Mouse (Mus musculus) heart, embryonic 12.5 days (tissue): Measurements from ENCODE around the gene Ppp2r3a. TPM values are rescaled to one million over a fixed set of nuclear protein-coding genes. Genes with fewer than 3 reads are reported as not detected.

Source experiments
- ATAC-seq: fragments of 200-750 bp; cut with Nextera tagmentation; 2 replicates; pipeline ENCODE4 v1.8.0; 2017; ENCODE audit warnings: moderate TSS enrichment, moderate library complexity; ENCODE audit not compliant: insufficient number of reproducible peaks, low FRiP score
- H3K27ac ChIP-seq: fragments of 300-500 bp; sonication (generic); 2 replicates; pipeline ENCODE4 v1.5.1; 2016; ENCODE audit warnings: mild to moderate bottlenecking, moderate library complexity; ENCODE audit not compliant: poor library complexity, severe bottlenecking
- H3K27me3 ChIP-seq: fragments of 300-500 bp; sonication (generic); replicated peaks from 2 replicates; pipeline ENCODE4 v1.6.1; 2016; ENCODE audit warnings: mild to moderate bottlenecking, moderate library complexity
- H3K36me3 ChIP-seq: fragments of 300-500 bp; sonication (generic); 2 replicates; pipeline ENCODE4 v1.6.1; 2016; ENCODE audit warnings: mild to moderate bottlenecking, moderate library complexity
- H3K4me1 ChIP-seq: fragments of 300-500 bp; sonication (generic); replicated peaks from 2 replicates; pipeline ENCODE4 v1.6.1; 2016; ENCODE audit warnings: mild to moderate bottlenecking
- H3K4me2 ChIP-seq: fragments of 300-500 bp; sonication (generic); 2 replicates; pipeline ENCODE4 v1.6.1; 2016; ENCODE audit warnings: mild to moderate bottlenecking, moderate library complexity
- H3K4me3 ChIP-seq: fragments of 300-500 bp; sonication (generic); 2 replicates; pipeline ENCODE4 v1.5.1; 2016; ENCODE audit warnings: mild to moderate bottlenecking
- H3K9ac ChIP-seq: fragments of 300-500 bp; sonication (generic); 2 replicates; pipeline ENCODE4 v1.6.1; 2016; ENCODE audit warnings: mild to moderate bottlenecking, moderate library complexity
- H3K9me3 ChIP-seq: fragments of 300-500 bp; sonication (generic); replicated peaks from 2 replicates; pipeline ENCODE4 v1.6.1; 2016; ENCODE audit warnings: mild to moderate bottlenecking, moderate library complexity
- WGBS: fragments of 180-500 bp; shearing (Covaris S2); methylation state at CpG from one replicate; pipeline ENCODE4 v1.1.7; 2016; 5-methylcytosine and 5-hydroxymethylcytosine counted together
- polyA plus RNA-seq: library from polyadenylated mRNA; unstranded; fragments of >200 nt; fragmentation: Nextera tagmentation; extraction: Ambion mirVana; gene quantifications from 2 replicates; pipeline ENCODE4 v1.2.1, GENCODE M21; 2016

Gene Ppp2r3a
- polyA plus RNA-seq, 1 experiment from 2014 or later: 80.5 TPM

DNA sequence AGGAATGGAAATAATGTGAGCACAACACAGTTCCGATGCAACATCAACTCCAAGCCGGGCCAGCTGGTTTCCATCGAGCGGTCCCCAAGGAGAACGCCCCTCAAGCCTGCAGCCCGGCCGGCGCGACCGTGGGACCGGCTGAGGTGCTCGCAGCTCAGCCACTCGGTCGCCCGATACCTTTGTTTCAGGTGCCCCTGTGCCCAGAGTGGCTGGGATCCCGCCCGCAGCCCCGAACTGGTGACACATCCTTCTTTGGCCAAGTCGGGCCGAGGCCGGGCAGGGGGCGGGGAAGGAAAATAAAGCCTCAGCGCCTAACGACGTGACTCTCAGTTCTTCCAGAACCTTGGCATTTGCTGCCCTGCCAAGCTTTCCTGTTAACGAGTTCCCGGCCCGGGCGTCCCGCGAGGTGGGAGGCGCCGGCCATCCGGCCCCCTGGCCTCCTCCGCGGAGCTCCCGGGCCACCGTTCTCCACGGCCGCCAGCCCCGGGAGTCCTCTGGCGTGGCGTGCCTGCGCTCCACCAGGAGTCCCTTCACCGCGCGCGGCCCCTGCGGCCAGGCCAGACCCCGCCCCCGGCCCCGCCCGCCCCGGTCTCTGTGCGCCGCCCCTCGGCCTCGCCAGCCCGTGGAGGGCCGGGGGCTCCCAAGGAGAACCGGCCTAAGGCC lies 483 bp downstream of the Ppp2r3a start:
- Histone ChIP-seq H3K9me3 (no peaks in the 10 kb centered on the region), H3K36me3 (no peaks in the 10 kb centered on the region), H3K4me2 (peak overlapping the region; percentile 80), H3K27me3 (no peaks in the 10 kb centered on the region), H3K27ac (peak overlapping the region; percentile 99), H3K9ac (peak overlapping the region; percentile 89), H3K4me3 (peak overlapping the region; percentile 92), H3K4me1 (peaks cover 14% of the 10 kb centered on the region)
- WGBS: under 1% methylated on average over 61 of the region's 61 CpGs
- peak; percentile 97 for ATAC-seq

DNA sequence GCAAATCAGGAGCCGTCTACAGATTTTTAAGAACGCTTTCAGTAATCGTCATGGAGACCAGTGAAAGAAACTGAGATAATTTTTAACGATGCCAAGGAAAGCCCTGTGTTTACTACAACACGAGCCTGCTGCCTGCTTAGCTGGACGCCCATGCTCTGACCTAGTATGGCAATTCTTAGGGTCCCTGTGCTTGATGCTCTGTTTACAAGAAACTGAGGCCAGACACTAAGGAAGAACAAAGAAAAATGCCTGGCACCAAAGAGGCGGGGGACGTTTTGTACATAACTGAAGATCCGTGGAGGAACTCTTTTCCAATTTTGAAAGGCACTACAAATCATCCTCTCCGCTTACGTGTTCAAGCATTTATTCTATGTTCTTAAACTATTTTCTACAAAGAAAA lies 1.1 kb downstream of the Ppp2r3a start:
- H3K4me2 ChIP-seq: peak overlapping the region; percentile 80
- H3K9ac ChIP-seq: peak overlapping the region; percentile 89
- no peak for ATAC-seq
- no peaks in the 10 kb centered on the region for H3K9me3 ChIP-seq
- H3K4me1 ChIP-seq: peaks cover 14% of the 10 kb centered on the region
- H3K36me3 ChIP-seq: no peaks in the 10 kb centered on the region
- H3K27ac ChIP-seq: peak overlapping the region; percentile 99; the same call in 1 of the 2 replicates
- 13% methylated on average over 11 of the region's 11 CpGs for WGBS
- H3K27me3 ChIP-seq: no peaks in the 10 kb centered on the region
- H3K4me3 ChIP-seq: peak overlapping the region; percentile 92

DNA sequence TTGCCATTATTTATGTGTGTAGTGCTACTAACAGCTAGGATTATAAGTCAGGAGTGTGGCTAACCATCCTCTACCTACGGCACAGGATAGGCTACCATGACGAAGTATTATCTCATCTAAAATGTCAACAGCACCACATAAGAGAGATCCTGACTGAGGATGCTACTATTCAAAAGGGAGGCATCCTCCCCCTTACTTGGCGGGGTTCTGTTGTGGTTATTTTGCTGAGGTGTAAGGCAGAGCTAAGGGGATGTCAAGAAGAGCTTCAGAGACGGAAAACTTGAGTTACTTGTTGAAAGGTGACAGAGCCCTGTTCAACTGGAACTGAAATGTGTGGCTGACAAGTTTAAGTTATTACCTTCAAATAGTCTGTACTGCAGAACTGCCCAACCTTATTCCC lies 2.0 kb downstream of the Ppp2r3a start:
- WGBS: 47% methylated on average over 4 of the region's 4 CpGs
- Histone ChIP-seq H3K4me1 (peaks cover 16% of the 10 kb centered on the region), H3K4me2 (peak overlapping the region; percentile 80), H3K4me3 (peak overlapping the region; percentile 0; the same call in 1 of the 2 replicates), H3K36me3 (no peaks in the 10 kb centered on the region), H3K9ac (peak overlapping the region; percentile 18; the same call in 1 of the 2 replicates), H3K27ac (no peak overlapping the region), H3K9me3 (no peaks in the 10 kb centered on the region), H3K27me3 (no peaks in the 10 kb centered on the region)
- ATAC-seq: no peak

DNA sequence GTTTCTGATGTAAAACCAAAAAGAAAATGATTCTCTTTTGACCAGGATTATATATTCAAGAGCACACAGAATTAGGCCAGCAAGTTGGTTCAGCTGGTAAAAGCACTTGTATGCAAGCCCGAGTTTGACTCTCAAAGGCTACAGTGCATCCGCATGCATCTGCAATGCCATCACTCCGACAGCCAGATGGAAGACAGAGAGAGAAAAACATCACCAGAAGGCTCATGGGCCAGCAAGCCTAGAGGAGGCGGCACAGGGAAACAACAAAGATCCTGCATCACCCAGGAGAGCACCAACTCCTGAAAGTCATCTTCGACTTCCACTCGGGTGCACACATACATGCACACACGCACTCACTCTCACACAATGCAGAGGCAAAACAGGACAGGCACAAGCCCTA lies 4.1 kb downstream of the Ppp2r3a start:
- WGBS: 79% methylated on average over 7 of the region's 7 CpGs
- Histone ChIP-seq H3K36me3 (no peaks in the 10 kb centered on the region), H3K4me1 (peaks cover 19% of the 10 kb centered on the region)

DNA sequence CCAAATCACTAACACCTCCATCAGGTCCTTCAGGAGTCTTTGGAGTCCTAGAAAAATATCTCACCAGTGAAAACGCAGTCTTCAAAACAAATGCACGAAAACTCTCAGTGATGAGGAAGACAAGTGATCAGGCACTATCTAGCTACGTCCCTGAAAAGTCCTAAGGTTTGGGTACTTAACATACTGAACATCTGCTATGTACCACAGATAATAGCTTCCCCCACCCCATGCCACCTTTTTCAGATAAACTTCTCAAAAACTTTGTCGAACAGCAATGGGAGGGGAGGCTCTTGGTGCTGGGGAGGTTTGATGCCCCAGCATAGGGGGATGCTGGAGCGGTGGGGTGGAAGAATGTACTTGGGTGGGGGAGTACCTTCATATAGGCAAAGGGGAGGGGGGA lies 6.1 kb downstream of the Ppp2r3a start:
- no peaks in the 10 kb centered on the region for H3K9me3 ChIP-seq
- no peak overlapping the region for H3K27ac ChIP-seq
- H3K4me3 ChIP-seq: no peak overlapping the region
- H3K27me3 ChIP-seq: no peaks in the 10 kb centered on the region
- H3K9ac ChIP-seq: no peak overlapping the region
- WGBS: 72% methylated on average over 5 of the region's 5 CpGs
- ATAC-seq: no peak
- H3K4me2 ChIP-seq: no peak overlapping the region
- H3K4me1 ChIP-seq: peaks cover 18% of the 10 kb centered on the region
- no peaks in the 10 kb centered on the region for H3K36me3 ChIP-seq

More for the DNA sequence above, 4.1 kb downstream of the Ppp2r3a start:
- no peak overlapping the region for H3K9ac ChIP-seq
- no peaks in the 10 kb centered on the region for H3K27me3 ChIP-seq
- no peak overlapping the region for H3K4me2 ChIP-seq
- H3K27ac ChIP-seq: no peak overlapping the region
- H3K4me3 ChIP-seq: no peak overlapping the region
- no peaks in the 10 kb centered on the region for H3K9me3 ChIP-seq
- ATAC-seq: no peak

DNA sequence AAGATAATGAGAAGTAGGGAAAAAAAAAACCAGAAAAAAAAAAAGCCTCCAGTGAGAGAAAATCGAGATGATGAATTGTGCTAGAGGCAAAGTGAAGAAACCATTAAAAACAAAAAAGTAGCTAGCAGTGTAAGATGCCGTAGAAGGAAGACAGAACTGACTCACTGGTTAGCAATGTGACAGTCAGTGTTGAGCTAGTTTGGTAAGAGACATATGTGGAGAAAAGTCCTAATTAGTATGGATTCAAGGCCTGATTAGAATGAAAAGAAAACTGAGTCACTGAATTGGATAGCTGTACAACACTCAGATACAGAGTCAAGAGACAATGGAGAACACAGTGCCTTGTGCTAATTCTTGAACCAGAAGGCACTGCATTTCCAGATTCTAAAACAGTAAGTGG lies 7.9 kb downstream of the Ppp2r3a start:
- Histone ChIP-seq H3K4me1 (peaks cover 5% of the 10 kb centered on the region; the same call in 1 of the 2 replicates), H3K27ac (no peak overlapping the region), H3K36me3 (no peaks in the 10 kb centered on the region), H3K9me3 (no peaks in the 10 kb centered on the region), H3K9ac (no peak overlapping the region), H3K4me3 (no peak overlapping the region), H3K27me3 (no peaks in the 10 kb centered on the region), H3K4me2 (no peak overlapping the region)
- WGBS: 64% methylated on average over 2 of the region's 2 CpGs
- ATAC-seq: no peak

DNA sequence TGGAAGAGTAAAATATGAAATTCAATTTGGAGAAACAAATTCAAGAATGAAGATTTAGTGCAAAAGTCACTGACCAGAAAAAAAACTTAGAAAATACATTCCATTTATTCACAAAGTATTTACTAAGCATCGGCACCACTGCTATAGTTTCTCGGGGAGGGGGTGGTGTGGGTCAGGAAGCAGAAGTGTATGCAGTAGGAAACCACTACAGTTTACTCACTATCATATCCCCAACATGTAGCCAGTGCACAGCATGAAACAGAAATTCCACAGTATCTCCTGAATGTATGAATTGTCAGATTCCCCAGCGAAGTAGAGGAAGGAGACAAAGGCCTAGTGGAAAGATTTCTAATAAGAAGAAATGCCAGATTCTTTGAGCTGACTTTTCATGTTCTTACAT lies 11.4 kb downstream of the Ppp2r3a start:
- WGBS: 64% methylated on average over 3 of the region's 3 CpGs
- no peak overlapping the region for H3K4me2 ChIP-seq

DNA sequence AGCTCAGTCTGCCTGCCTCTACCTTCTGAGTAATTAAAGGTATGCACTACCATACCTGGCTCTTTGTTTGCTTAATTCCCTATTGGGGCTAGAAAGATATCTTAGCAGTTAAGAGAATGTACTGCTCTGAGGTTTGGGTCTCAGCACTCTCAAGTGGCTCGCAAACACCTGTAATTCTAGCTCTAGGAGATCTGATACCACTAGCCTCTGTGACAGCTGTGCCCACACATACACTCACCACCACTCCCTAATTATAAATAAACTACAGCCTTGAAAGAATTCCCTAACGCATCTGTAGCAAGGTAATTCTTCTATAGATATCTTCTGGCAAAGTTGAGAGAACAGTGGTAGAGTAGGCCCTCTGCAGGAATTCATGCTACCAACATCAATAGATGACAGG lies 15.8 kb downstream of the Ppp2r3a start:
- no peak overlapping the region for H3K4me3 ChIP-seq
- no peaks in the 10 kb centered on the region; the same call in 1 of the 2 replicates for H3K4me1 ChIP-seq
- H3K9ac ChIP-seq: no peak overlapping the region
- no peaks in the 10 kb centered on the region for H3K9me3 ChIP-seq
- H3K27ac ChIP-seq: no peak overlapping the region
- 0 out of 2 replicates have a peak, but pooled peaks cover 2% of the 10 kb centered on the region for H3K36me3 ChIP-seq
- H3K4me2 ChIP-seq: no peak overlapping the region
- no peak for ATAC-seq
- no peaks in the 10 kb centered on the region for H3K27me3 ChIP-seq
- 58% methylated on average over 2 of the region's 2 CpGs for WGBS

More for the DNA sequence above, 11.4 kb downstream of the Ppp2r3a start:
- Histone ChIP-seq H3K27me3 (no peaks in the 10 kb centered on the region), H3K9me3 (no peaks in the 10 kb centered on the region), H3K36me3 (no peaks in the 10 kb centered on the region), H3K4me3 (no peak overlapping the region), H3K9ac (no peak overlapping the region), H3K4me1 (peaks cover 5% of the 10 kb centered on the region), H3K27ac (no peak overlapping the region)
- ATAC-seq: no peak

DNA sequence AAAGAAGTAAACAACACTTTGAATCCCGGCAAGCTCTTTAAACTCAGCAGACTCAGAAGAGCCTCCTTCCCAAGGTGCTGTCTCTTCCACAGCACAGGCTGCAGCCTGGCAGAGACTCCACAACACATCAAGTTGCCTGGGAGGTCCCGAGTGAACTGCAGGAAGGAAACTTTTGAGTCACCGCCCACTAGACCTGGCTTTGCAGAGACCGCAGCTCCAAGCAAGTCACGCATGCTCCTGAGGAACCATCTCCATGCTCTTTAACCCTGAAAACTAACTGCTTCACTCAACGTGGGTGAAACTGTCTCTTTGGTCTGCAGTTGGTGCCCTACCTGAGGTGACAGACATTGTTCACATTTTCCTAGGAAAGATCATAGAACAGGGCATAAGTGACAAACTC lies 19.6 kb downstream of the Ppp2r3a start:
- WGBS: 66% methylated on average over 6 of the region's 6 CpGs
- Histone ChIP-seq H3K4me3 (no peak overlapping the region), H3K4me2 (no peak overlapping the region), H3K9ac (no peak overlapping the region), H3K4me1 (no peaks in the 10 kb centered on the region; the same call in 1 of the 2 replicates), H3K27ac (no peak overlapping the region), H3K9me3 (no peaks in the 10 kb centered on the region), H3K36me3 (0 out of 2 replicates have a peak, but pooled peaks cover 2% of the 10 kb centered on the region), H3K27me3 (no peaks in the 10 kb centered on the region)
- ATAC-seq: no peak

DNA sequence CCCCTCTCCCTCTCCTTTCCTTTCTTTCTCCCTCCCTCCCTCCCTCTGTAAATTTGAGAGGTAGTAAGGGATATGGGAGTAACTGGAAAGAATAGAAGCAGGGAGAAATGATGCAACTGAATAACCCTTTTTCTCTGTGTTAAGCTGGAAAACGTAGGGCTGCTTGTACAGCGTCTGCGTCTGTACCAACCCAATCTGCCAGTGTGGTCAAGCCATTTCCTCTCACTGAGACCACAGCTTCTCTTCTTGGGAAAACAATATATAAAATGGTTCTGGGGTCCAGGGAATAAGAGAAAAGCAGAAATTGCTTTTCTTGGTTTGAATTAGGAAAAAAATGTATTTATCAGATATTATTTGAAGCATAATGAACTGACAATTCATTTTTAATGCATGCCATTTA lies 21.6 kb downstream of the Ppp2r3a start:
- Histone ChIP-seq H3K36me3 (0 out of 2 replicates have a peak, but pooled peaks cover 2% of the 10 kb centered on the region), H3K4me3 (no peak overlapping the region), H3K27me3 (no peaks in the 10 kb centered on the region), H3K27ac (no peak overlapping the region), H3K4me1 (no peaks in the 10 kb centered on the region; the same call in 1 of the 2 replicates), H3K9ac (no peak overlapping the region), H3K4me2 (no peak overlapping the region), H3K9me3 (no peaks in the 10 kb centered on the region)
- 86% methylated on average over 3 of the region's 3 CpGs for WGBS
- no peak for ATAC-seq

DNA sequence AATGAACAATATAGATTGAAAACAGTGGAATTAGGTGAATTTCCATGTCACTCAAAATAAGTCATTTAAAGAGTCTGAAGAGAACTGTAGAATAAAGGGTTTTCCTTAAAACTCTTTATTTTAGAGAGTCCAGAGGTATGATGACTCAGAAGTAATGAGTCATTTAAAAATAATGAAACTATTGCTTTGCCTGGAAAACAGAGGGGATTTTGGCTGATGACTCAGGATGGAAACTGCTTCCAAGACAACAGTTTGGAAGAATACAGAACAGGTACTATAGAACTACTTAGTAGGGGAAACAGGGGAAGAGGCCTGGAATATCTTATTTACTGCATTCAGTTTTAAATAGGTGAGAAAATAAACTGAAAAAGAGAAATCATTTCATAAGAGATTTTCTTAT lies 22.7 kb downstream of the Ppp2r3a start:
- H3K4me3 ChIP-seq: no peak overlapping the region
- H3K27me3 ChIP-seq: no peaks in the 10 kb centered on the region
- H3K9ac ChIP-seq: no peak overlapping the region
- H3K9me3 ChIP-seq: no peaks in the 10 kb centered on the region
- no peaks in the 10 kb centered on the region; the same call in 1 of the 2 replicates for H3K4me1 ChIP-seq
- H3K4me2 ChIP-seq: no peak overlapping the region
- ATAC-seq: no peak
- H3K36me3 ChIP-seq: 0 out of 2 replicates have a peak, but pooled peaks cover 2% of the 10 kb centered on the region
- H3K27ac ChIP-seq: no peak overlapping the region

DNA sequence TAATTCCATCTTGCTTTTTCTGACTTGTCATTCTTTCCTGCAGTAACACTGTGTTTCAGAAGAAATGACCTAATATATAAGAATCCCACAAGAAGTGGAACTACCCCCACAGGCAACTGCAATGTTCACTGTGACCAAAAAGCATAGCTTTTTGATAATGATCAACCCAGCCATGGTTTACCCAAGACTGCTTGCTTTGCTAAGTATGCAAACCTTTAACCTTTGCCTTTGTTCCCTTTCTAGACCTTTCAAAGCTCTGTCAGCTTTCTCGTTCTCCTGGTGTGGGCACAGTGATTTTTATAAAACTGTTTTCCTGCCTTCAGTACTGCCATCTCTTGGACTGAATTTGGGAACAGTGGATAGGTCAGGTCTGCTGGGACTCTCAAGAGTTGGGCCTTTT lies 43.6 kb downstream of the Ppp2r3a start:
- 67% methylated on average over 1 of the region's 1 CpGs for WGBS
- no peak overlapping the region for H3K9ac ChIP-seq
- H3K36me3 ChIP-seq: peaks cover 8% of the 10 kb centered on the region; the same call in 1 of the 2 replicates
- no peaks in the 10 kb centered on the region for H3K9me3 ChIP-seq
- no peak for ATAC-seq
- peaks cover 4% of the 10 kb centered on the region for H3K4me1 ChIP-seq
- H3K27me3 ChIP-seq: no peaks in the 10 kb centered on the region
- H3K4me3 ChIP-seq: no peak overlapping the region
- no peak overlapping the region for H3K4me2 ChIP-seq
- H3K27ac ChIP-seq: no peak overlapping the region
